Mouse (Mus musculus): ENCODE measurements around the gene Cx3cr1. TPM values are rescaled to one million over a fixed set of nuclear protein-coding genes. Genes with fewer than 3 reads are reported as not detected.

Gene Cx3cr1
- polyA plus RNA-seq, 1 experiment from 2014 or later, result 8.6 TPM

DNA sequence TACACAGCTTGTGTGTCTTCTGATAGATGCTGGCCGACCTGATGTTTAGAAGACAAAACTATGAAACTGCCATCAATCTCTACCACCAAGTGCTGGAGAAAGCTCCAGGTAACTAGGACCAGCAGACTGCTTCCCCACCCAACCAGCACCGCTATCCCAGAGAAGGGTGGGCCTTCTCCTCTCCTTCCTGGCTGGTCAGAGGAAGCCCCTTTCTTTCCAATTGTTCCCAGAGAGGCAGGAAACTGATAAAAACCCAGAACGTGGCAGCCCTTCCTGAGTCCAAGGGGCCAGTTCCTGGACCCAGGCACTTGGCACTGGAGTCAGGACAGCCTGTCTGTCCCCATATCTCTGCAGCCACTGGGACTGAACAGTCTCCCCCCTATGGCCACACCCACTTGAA is 105.5 kb downstream of the Cx3cr1 start:
- Histone ChIP-seq H3K36me3 (ENCODE audit: control insufficient read depth, insufficient read depth, low read length) (no peaks in the 10 kb centered on the region), H3K9me3 (ENCODE audit: control insufficient read depth, low read length) (no peaks in the 10 kb centered on the region), H3K4me1 (replicated peaks; ENCODE audit: control insufficient read depth, insufficient read depth) (no peaks in the 10 kb centered on the region), H3K27ac (replicated peaks) (no peak overlapping the region), H3K27me3 (ENCODE audit: control insufficient read depth, insufficient read depth, low read length) (no peaks in the 10 kb centered on the region), H3K4me3 (ENCODE audit: low read depth, low read length) (no peak overlapping the region), H3K4me2 (replicated peaks; ENCODE audit: low read depth) (no peak overlapping the region), H3K9ac (ENCODE audit: low read length) (no peak overlapping the region)
- no peak for ATAC-seq (ENCODE audit: low FRiP score, low TSS enrichment)
- 68% methylated on average over 3 of the region's 3 CpGs for WGBS
- DNase-seq (ENCODE audit: low spot score), result no peak
- TF ChIP-seq EP300 (optimal IDR thresholded peaks at IDR 0.05) (no peak), CTCF (IDR thresholded peaks at IDR 0.05; ENCODE audit: low read depth) (no peak)

DNA sequence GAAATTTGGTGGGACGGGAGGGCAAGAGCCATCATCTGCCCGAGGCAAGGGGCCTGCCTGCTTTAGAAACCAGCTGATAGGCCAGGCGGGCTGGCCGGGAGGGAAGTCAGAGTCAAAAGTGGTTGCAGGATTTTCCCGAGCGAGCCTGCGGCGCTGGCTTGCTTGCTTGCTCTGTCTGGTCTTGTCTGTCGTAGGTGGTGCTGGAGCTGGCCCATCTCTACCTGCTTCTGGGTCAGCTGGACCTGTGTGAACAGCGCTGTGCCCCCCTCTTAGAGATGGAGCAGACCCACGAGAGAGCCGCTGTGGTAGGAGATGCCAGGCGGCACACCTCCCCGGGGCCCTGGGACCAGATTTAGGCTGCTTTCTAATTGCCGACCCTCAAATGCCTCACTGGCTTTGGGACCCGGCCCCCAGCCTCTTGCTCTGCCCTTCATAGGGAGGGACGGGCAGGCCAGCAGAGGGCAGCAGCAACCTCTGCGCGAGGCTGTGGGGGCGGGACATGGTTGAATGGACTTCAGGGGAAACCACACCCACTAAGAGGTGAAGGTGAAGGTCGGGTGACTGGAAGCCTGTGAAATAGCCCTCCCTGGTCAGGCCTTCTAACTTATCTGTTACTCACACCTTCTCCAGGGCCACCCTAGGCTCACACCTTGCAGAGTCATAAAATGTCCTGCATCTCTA is 106.6 kb downstream of the Cx3cr1 start:
- Histone ChIP-seq H3K9ac (ENCODE audit: low read length) (0 out of 2 replicates have a peak overlapping the region, but pooled peaks have one; percentile 18), H3K4me1 (replicated peaks; ENCODE audit: control insufficient read depth, insufficient read depth) (no peaks in the 10 kb centered on the region), H3K4me3 (ENCODE audit: low read depth, low read length) (no peak overlapping the region), H3K36me3 (ENCODE audit: control insufficient read depth, insufficient read depth, low read length) (no peaks in the 10 kb centered on the region), H3K27me3 (ENCODE audit: control insufficient read depth, insufficient read depth, low read length) (no peaks in the 10 kb centered on the region), H3K9me3 (ENCODE audit: control insufficient read depth, low read length) (no peaks in the 10 kb centered on the region), H3K4me2 (replicated peaks; ENCODE audit: low read depth) (0 out of 2 replicates have a peak overlapping the region, but pooled peaks have one; percentile 17), H3K27ac (replicated peaks) (no peak overlapping the region)
- DNase-seq (ENCODE audit: low spot score), result peak; percentile 86
- ATAC-seq (ENCODE audit: low FRiP score, low TSS enrichment), result peak; percentile 80
- WGBS, result 24% methylated on average over 21 of the region's 21 CpGs
- TF ChIP-seq EP300 (optimal IDR thresholded peaks at IDR 0.05), result no peak
- TF ChIP-seq CTCF (IDR thresholded peaks at IDR 0.05; ENCODE audit: low read depth), result peak; percentile 96

- H3K27ac ChIP-seq (replicated peaks), result no peak overlapping the region
- H3K9me3 ChIP-seq (ENCODE audit: control insufficient read depth, low read length), result no peaks in the 10 kb centered on the region
- H3K9ac ChIP-seq (ENCODE audit: low read length), result no peak overlapping the region
- 39% methylated on average over 4 of the region's 4 CpGs for WGBS
- TF ChIP-seq EP300 (optimal IDR thresholded peaks at IDR 0.05), result no peak
- no peak for TF ChIP-seq CTCF (IDR thresholded peaks at IDR 0.05; ENCODE audit: low read depth)
- no peaks in the 10 kb centered on the region for H3K4me1 ChIP-seq (replicated peaks; ENCODE audit: control insufficient read depth, insufficient read depth)
- no peaks in the 10 kb centered on the region for H3K36me3 ChIP-seq (ENCODE audit: control insufficient read depth, insufficient read depth, low read length)
- H3K4me2 ChIP-seq (replicated peaks; ENCODE audit: low read depth), result no peak overlapping the region
- no peak for ATAC-seq (ENCODE audit: low FRiP score, low TSS enrichment)
- H3K4me3 ChIP-seq (ENCODE audit: low read depth, low read length), result no peak overlapping the region
- no peaks in the 10 kb centered on the region for H3K27me3 ChIP-seq (ENCODE audit: control insufficient read depth, insufficient read depth, low read length)
- DNase-seq (ENCODE audit: low spot score), result no peak
These were observed 107.5 kb downstream of the Cx3cr1 start for GRCm38 (mm10) chr9:119962216-119962615.

DNA sequence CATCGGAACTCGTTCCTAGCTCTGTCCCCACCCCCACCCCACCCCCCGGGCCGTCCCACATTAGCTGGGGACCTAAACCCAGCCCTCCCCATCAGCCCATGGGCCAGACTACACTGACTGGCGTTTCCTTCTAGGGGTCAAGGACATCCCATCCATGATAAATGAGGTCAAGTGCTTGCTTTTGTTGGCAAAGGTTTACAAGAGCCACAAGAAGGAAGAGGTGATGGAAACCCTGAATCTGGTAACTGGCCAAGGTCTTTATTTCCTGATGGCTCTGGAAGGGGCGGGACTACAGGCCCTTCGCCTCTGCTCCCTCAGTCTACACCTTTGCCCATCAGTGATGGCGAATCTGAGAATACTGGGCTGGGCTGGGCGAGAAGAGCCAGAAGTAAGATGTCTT is 110.8 kb downstream of the Cx3cr1 start:
- H3K4me3 ChIP-seq (ENCODE audit: low read depth, low read length), result no peak overlapping the region
- WGBS, result 77% methylated on average over 9 of the region's 9 CpGs
- DNase-seq (ENCODE audit: low spot score) (no peak), ATAC-seq (ENCODE audit: low FRiP score, low TSS enrichment) (no peak)
- H3K27ac ChIP-seq (replicated peaks), result no peak overlapping the region
- TF ChIP-seq CTCF (IDR thresholded peaks at IDR 0.05; ENCODE audit: low read depth), result no peak
- no peak for TF ChIP-seq EP300 (optimal IDR thresholded peaks at IDR 0.05)
- no peaks in the 10 kb centered on the region for H3K27me3 ChIP-seq (ENCODE audit: control insufficient read depth, insufficient read depth, low read length)
- H3K4me2 ChIP-seq (replicated peaks; ENCODE audit: low read depth), result no peak overlapping the region
- H3K9me3 ChIP-seq (ENCODE audit: control insufficient read depth, low read length), result no peaks in the 10 kb centered on the region
- H3K4me1 ChIP-seq (replicated peaks; ENCODE audit: control insufficient read depth, insufficient read depth), result no peaks in the 10 kb centered on the region
- no peaks in the 10 kb centered on the region for H3K36me3 ChIP-seq (ENCODE audit: control insufficient read depth, insufficient read depth, low read length)
- H3K9ac ChIP-seq (ENCODE audit: low read length), result no peak overlapping the region

- TF ChIP-seq CTCF (IDR thresholded peaks at IDR 0.05; ENCODE audit: low read depth) (no peak), EP300 (optimal IDR thresholded peaks at IDR 0.05) (no peak)
- no peaks in the 10 kb centered on the region for H3K27me3 ChIP-seq (ENCODE audit: control insufficient read depth, insufficient read depth, low read length)
- no peaks in the 10 kb centered on the region for H3K9me3 ChIP-seq (ENCODE audit: control insufficient read depth, low read length)
- ATAC-seq (ENCODE audit: low FRiP score, low TSS enrichment) (no peak), DNase-seq (ENCODE audit: low spot score) (no peak)
- H3K4me3 ChIP-seq (ENCODE audit: low read depth, low read length), result no peak overlapping the region
- H3K9ac ChIP-seq (ENCODE audit: low read length), result no peak overlapping the region
- H3K4me2 ChIP-seq (replicated peaks; ENCODE audit: low read depth), result no peak overlapping the region
- H3K4me1 ChIP-seq (replicated peaks; ENCODE audit: control insufficient read depth, insufficient read depth), result no peaks in the 10 kb centered on the region
- H3K36me3 ChIP-seq (ENCODE audit: control insufficient read depth, insufficient read depth, low read length), result no peaks in the 10 kb centered on the region
- no peak overlapping the region for H3K27ac ChIP-seq (replicated peaks)
- WGBS, result 78% methylated on average over 9 of the region's 9 CpGs
These were observed 118.3 kb downstream of the Cx3cr1 start for GRCm38 (mm10) chr9:119951388-119951787.

- H3K27me3 ChIP-seq (ENCODE audit: control insufficient read depth, insufficient read depth, low read length), result no peaks in the 10 kb centered on the region
- no peak overlapping the region for H3K4me2 ChIP-seq (replicated peaks; ENCODE audit: low read depth)
- no peak for ATAC-seq (ENCODE audit: low FRiP score, low TSS enrichment)
- H3K4me1 ChIP-seq (replicated peaks; ENCODE audit: control insufficient read depth, insufficient read depth), result no peaks in the 10 kb centered on the region
- H3K9ac ChIP-seq (ENCODE audit: low read length), result no peak overlapping the region
- no peaks in the 10 kb centered on the region for H3K36me3 ChIP-seq (ENCODE audit: control insufficient read depth, insufficient read depth, low read length)
- H3K9me3 ChIP-seq (ENCODE audit: control insufficient read depth, low read length), result no peaks in the 10 kb centered on the region
- H3K4me3 ChIP-seq (ENCODE audit: low read depth, low read length), result no peak overlapping the region
- WGBS, result 41% methylated on average over 6 of the region's 6 CpGs
- no peak for DNase-seq (ENCODE audit: low spot score)
- no peak overlapping the region for H3K27ac ChIP-seq (replicated peaks)
- TF ChIP-seq EP300 (optimal IDR thresholded peaks at IDR 0.05), result no peak
- no peak for TF ChIP-seq CTCF (IDR thresholded peaks at IDR 0.05; ENCODE audit: low read depth)
These were observed 119.2 kb downstream of the Cx3cr1 start for GRCm38 (mm10) chr9:119950434-119950833.
